Mouse (Mus musculus) liver, adult 2 months (tissue): Measurements from ENCODE around the gene B3gnt8. TPM values are rescaled to one million over a fixed set of nuclear protein-coding genes. Genes with fewer than 3 reads are reported as not detected.

Experiments
- DNase-seq: peaks from one replicate; pipeline ENCODE4 v3.0.0-alpha.2; 2011; ENCODE audit warnings: low read depth, low spot score; ENCODE audit errors: extremely low read depth
- H3K27ac ChIP-seq: fragments of 200-500 bp; replicated peaks from 2 replicates; pipeline ENCODE4 v1.5.1; 2012; ENCODE audit warnings: low read depth, mild to moderate bottlenecking, control low read depth, inconsistent platforms, low read length; ENCODE audit not compliant: insufficient read depth
- H3K27me3 ChIP-seq: fragments of 200-500 bp; 2 replicates; pipeline ENCODE4 v1.6.1; 2012; ENCODE audit warnings: mild to moderate bottlenecking, moderate library complexity, low read length, inconsistent platforms; ENCODE audit not compliant: control insufficient read depth, insufficient read depth
- H3K36me3 ChIP-seq: fragments of 200-500 bp; 2 replicates; pipeline ENCODE4 v1.6.1; 2012; ENCODE audit warnings: low read length, inconsistent platforms; ENCODE audit not compliant: control insufficient read depth, insufficient read depth
- H3K4me1 ChIP-seq: fragments of 200-500 bp; 2 replicates; pipeline ENCODE4 v1.6.1; 2011; ENCODE audit warnings: low read length; ENCODE audit not compliant: control insufficient read depth, insufficient read depth
- H3K4me3 ChIP-seq: fragments of 200-500 bp; 2 replicates; pipeline ENCODE4 v1.5.1; 2011; ENCODE audit warnings: low read depth, mild to moderate bottlenecking, control low read depth, low read length, moderate library complexity; ENCODE audit not compliant: insufficient read depth
- H3K79me2 ChIP-seq: fragments of 200-500 bp; 2 replicates; pipeline ENCODE4 v1.6.1; 2012; ENCODE audit warnings: inconsistent platforms, mild to moderate bottlenecking, low read length, moderate library complexity; ENCODE audit not compliant: control insufficient read depth, insufficient read depth
- H3K9ac ChIP-seq: fragments of 200-500 bp; 2 replicates; pipeline ENCODE4 v1.6.1; 2012; ENCODE audit warnings: low read depth, mild to moderate bottlenecking, control low read depth, inconsistent platforms, low read length
- CTCF ChIP-seq: fragments of 200-500 bp; IDR thresholded peaks from 2 replicates; pipeline ENCODE4 v1.5.1; 2011; ENCODE audit warnings: low read depth, low read length, control low read depth
- POLR2A ChIP-seq: fragments of 200-500 bp; IDR thresholded peaks from 2 replicates; pipeline ENCODE4 v1.6.1; 2011; ENCODE audit warnings: low read length, control low read depth; ENCODE audit not compliant: insufficient read depth; ENCODE audit errors: extremely low read depth
- WGBS: fragments of 180-500 bp; shearing (Covaris S2); methylation state at CpG from one replicate; pipeline ENCODE4 v1.1.7; 2018; 5-methylcytosine and 5-hydroxymethylcytosine counted together
- polyA plus RNA-seq: library from polyadenylated mRNA; depleted of rRNA; stranded (reverse); fragments of >200 nt; gene quantifications from 2 replicates; pipeline ENCODE4 v1.2.3, GENCODE M21; 2012
- total RNA-seq: library from RNA; depleted of rRNA; stranded (reverse); fragments of >200 nt; gene quantifications from 2 replicates; pipeline ENCODE4 v1.2.3, GENCODE M21; 2014

B3gnt8 gene
- total and polyA plus RNA-seq, 2 experiments = 0.46 to 1.1 TPM

DNA sequence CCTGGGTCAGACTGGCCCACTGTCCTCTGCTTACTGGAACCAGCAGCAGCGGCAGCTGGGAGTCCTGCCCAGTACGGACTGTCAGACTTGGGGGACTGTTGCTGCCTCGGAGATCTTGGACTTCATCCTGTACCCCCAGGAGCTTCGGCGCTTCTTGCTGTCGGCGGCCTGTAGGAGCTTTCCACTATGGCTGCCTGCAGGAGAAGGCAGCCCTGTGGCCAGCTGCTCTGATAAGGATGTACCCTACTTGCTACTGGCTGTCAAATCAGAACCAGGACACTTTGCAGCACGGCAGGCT lies 1.8 kb downstream of the B3gnt8 start:
- H3K27ac ChIP-seq = no peak overlapping the region
- no peaks in the 10 kb centered on the region for H3K4me1 ChIP-seq
- H3K36me3 ChIP-seq = peaks cover 7% of the 10 kb centered on the region; the same call in 1 of the 2 replicates
- no peaks in the 10 kb centered on the region for H3K27me3 ChIP-seq
- peak overlapping the region; percentile 29; the same call in 1 of the 2 replicates for H3K4me3 ChIP-seq
- WGBS = 79% methylated on average over 8 of the region's 8 CpGs
- DNase-seq = no peak
- peak overlapping the region; percentile 22; the same call in 1 of the 2 replicates for H3K9ac ChIP-seq
- TF ChIP-seq POLR2A (no peak), CTCF (no peak)
- no peaks in the 10 kb centered on the region for H3K79me2 ChIP-seq

- Histone ChIP-seq H3K79me2 (no peaks in the 10 kb centered on the region), H3K27ac (no peak overlapping the region), H3K36me3 (peaks cover 12% of the 10 kb centered on the region; the same call in 1 of the 2 replicates), H3K27me3 (no peaks in the 10 kb centered on the region), H3K4me3 (no peak overlapping the region), H3K9ac (no peak overlapping the region), H3K4me1 (no peaks in the 10 kb centered on the region)
- TF ChIP-seq POLR2A (no peak), CTCF (no peak)
- WGBS = 85% methylated on average over 5 of the region's 5 CpGs
- DNase-seq = no peak
Measured at GRCm38 (mm10) chr7:25632679-25633078, 6.2 kb downstream of the B3gnt8 start.

- Histone ChIP-seq H3K79me2 (no peaks in the 10 kb centered on the region), H3K27ac (no peak overlapping the region), H3K27me3 (no peaks in the 10 kb centered on the region), H3K36me3 (peaks cover 10% of the 10 kb centered on the region), H3K9ac (no peak overlapping the region), H3K4me1 (no peaks in the 10 kb centered on the region), H3K4me3 (no peak overlapping the region)
- no peak for DNase-seq
- no peak for TF ChIP-seq CTCF
- TF ChIP-seq POLR2A = no peak
- WGBS = 65% methylated on average over 3 of the region's 3 CpGs
Measured at GRCm38 (mm10) chr7:25636373-25636772, 9.9 kb downstream of the B3gnt8 start.

DNA sequence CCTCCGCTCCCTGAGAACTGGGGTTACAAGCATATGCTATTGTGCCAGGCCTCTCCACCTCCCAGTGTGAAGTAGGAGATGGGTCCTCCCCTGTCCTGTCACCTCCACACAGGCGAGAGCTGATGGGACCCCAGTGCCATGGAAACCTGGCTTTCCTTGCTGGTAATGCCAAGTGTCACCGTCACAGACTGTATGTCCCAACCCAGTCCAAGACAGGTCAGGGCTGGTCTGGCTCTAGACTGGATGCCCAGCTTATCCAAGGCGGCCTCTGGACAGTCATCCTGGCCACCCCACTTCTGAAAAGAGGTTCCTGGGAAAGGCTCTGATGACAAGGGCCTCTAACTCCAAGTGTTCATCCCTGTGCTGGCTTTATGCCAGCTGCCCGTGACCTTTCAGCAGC lies 10.6 kb downstream of the B3gnt8 start:
- no peaks in the 10 kb centered on the region for H3K79me2 ChIP-seq
- H3K4me3 ChIP-seq = no peak overlapping the region
- WGBS = 93% methylated on average over 5 of the region's 5 CpGs
- no peak overlapping the region for H3K9ac ChIP-seq
- no peak for DNase-seq
- H3K27me3 ChIP-seq = no peaks in the 10 kb centered on the region
- no peaks in the 10 kb centered on the region for H3K4me1 ChIP-seq
- TF ChIP-seq CTCF = no peak
- TF ChIP-seq POLR2A = no peak
- H3K36me3 ChIP-seq = peaks cover 10% of the 10 kb centered on the region
- no peak overlapping the region for H3K27ac ChIP-seq

DNA sequence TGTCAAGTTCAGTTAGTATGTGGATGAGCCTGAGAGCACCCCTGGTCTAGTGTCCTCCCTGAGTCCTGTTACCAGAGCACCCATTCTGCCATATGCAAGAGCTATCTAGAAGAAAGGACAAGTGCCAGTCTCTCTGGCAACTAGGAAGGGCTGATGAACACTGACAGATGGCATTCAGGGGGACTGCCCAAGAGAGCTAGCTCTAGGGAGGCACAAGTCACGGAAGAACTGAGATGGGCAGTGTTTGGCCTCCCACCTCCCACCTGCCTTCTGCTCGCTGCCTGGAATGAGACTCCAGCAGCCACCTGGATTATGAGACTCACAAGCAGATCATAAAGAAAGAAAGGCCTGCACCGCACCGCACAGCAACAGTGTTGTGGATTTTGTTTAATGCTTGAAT lies 13.3 kb downstream of the B3gnt8 start:
- Histone ChIP-seq H3K27ac (no peak overlapping the region), H3K27me3 (no peaks in the 10 kb centered on the region), H3K4me1 (no peaks in the 10 kb centered on the region), H3K9ac (no peak overlapping the region), H3K4me3 (no peak overlapping the region), H3K79me2 (peaks cover 12% of the 10 kb centered on the region), H3K36me3 (peaks cover 8% of the 10 kb centered on the region)
- 96% methylated on average over 4 of the region's 4 CpGs for WGBS
- TF ChIP-seq CTCF (no peak), POLR2A (no peak)
- DNase-seq = no peak

DNA sequence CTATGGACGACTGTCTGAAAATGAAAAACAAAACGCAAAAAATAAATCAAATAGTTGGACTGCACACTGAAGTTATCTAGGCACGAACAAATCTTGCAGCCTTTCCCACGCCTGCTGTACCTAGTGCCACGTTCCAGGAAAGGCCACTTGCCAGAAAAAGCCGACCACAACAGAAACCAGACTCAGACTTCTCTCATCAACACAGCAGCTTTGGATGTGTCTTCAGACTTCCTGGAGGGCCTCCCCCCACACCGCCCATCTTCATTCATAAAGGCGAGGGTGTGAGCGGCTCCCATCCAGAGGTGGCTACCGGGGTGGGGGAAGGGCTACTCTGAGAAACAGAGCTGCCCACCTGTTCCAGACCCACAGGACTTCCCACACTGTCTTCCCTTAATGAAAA lies 17.7 kb downstream of the B3gnt8 start:
- TF ChIP-seq CTCF (no peak), POLR2A (no peak)
- H3K79me2 ChIP-seq = peaks cover 31% of the 10 kb centered on the region
- no peak overlapping the region for H3K27ac ChIP-seq
- H3K4me1 ChIP-seq = peaks cover 6% of the 10 kb centered on the region
- WGBS = 72% methylated on average over 10 of the region's 10 CpGs
- no peak overlapping the region for H3K9ac ChIP-seq
- H3K4me3 ChIP-seq = no peak overlapping the region
- H3K36me3 ChIP-seq = peaks cover 7% of the 10 kb centered on the region
- no peaks in the 10 kb centered on the region for H3K27me3 ChIP-seq
- DNase-seq = no peak
